Mouse (Mus musculus): ENCODE data around the gene Wdr90. TPM values are rescaled to one million over a fixed set of nuclear protein-coding genes. Genes with fewer than 3 reads are reported as not detected.
"Not testable (repeated sequence)": the region's sequence is repeated elsewhere in the genome, so short reads cannot be mapped to it uniquely, and the experiment has no call there.

Wdr90 gene
- total RNA-seq, 4 experiments from 2014 or later, result 1.4 to 2.1 (median 1.6) TPM

DNA sequence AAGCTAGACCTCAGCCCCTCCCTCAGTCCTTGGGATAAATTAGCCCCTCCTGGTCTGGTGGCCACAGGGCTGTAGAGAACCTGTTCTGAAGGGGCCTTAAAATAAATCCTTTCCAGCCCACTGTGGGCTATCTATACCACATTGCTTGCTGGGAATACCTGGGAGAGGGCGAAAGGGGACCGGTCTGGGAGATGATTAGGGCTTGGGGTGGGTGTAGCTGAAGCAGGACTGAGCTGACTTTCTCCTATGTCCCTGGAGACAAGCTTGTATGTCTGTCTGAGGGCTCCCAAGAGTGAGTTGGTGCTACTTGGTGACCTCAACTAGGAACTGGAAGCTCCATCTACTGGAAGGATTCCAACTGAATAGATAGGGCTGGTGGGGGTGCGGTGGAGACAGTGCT, 15.7 kb upstream of the Wdr90 start:
- DNase-seq (ENCODE audit: low spot score), result no peak

DNA sequence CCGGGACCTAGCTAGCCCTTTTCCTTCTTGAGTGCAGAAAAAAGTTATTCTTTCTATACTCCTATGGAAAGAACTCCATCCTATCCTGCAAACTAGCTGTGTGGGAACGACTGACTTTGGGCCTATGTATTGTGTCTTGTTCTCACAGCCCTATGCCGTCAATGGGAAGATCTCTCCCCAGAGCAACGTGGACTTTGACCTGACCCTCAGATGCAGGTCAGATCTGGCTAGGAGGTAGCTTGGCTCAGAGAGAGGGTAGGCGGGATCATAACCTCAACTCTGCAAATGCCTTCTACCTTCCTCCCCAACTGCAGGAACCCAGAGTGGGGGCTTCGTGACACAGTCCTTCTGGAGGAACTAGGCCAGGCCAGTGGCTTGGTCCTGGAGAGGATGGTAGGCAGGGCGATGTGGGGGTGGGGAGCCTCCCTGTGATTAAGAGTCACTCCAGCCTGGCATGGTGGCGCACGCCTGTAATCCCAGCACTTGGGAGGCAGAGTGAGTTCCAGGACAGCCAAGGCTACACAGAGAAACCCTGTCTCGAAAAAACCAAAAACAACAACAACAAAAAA, 15.1 kb upstream of the Wdr90 start:
- DNase-seq (ENCODE audit: low spot score), result no peak

DNA sequence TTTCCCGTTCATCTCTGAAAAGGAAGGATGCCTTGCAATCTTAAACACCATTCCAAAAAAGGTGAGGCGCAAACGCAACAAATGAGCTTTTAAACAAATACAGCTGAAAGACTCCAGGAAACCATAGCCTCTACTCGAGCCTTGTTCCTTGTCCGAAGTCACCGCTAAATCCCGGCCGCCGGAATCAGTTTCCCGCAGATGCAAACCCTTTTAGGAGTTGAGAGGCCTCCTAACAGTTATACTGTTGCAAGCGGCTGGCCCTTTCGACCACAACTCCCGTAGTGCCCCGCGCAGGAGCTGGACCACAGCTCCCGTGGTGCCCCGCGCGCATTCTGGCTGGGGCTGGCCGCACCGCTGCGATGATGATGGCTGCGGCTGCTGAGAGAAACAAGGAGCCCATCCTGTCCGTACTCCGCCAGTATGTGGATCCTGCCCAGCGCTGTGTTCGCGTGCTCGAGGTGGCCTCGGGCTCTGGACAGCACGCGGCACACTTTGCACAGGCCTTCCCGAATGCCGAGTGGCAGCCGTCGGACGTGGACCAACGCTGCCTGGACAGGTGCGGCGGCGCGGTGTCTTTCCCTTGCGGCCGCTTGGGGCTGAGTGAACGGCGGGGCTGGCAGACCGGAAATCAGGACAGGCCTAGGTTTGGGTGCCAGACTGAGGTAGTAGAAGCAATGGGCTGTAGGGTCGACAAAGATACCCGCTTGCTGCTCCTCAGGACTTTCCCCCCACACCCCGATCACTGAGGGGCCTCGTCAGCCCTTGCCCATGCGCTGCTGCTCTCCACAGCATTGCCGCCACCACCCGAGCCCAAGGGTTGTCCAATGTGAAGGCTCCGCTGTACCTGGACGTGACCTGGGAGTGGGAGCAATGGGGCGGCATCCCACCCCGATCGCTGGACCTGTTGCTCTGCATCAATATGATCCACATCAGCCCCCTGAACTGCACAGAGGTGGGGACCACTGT, 14.2 kb upstream of the Wdr90 start:
- DNase-seq (ENCODE audit: low spot score), result peak; percentile 88

DNA sequence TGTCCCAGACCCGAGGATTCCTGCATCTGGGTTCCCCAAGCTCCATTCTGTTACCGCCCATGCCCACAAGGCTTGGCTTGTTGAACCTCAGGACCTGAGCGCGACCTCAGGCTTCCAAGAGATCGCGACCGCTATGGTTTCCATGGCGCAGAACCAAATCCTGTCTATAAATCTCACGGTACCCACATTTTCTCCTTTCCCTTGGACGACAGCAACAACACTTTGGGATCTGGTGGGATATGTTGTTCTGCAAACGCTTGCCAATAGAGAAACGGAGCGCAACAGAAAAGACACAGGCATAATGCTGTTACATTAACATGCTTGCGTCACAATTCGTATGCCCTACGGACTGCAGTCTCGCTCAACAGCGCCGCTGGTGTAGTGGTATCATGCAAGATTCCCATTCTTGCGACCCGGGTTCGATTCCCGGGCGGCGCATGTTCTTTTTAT, 13.4 kb upstream of the Wdr90 start, which contains the start of gene Mettl26:
Gene Mettl26 (plus strand): TSS at position 354 of the 450 bp plus-strand sequence.
- peak; percentile 96 for DNase-seq (ENCODE audit: low spot score)

DNA sequence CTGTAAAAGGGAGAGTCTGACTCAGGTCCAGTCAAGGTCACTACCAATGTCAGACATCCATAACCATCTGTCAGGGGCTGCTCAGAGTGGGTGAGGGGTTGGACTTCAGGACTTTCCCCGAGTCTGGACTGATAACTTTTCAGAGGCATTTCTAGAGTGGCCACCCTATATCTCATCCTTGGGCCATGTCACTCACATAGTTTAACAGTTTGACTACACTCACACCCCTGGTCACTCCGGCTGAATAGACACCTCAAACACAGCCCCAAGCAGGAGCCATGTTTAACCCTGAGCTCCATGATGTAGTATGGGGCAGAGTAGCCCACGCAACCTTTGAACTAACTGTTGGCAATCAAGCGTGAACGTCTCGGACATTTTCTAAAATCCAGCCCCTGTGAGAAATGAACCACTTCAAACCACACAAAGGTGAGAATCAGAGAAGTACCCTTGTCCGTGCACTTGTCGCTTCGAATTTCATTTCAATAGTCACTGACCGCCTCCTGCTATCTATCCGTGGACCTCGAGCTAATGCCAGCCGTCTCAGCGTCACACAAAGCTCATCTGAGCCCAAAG, 12.9 kb upstream of the Wdr90 start:
- no peak for DNase-seq (ENCODE audit: low spot score)

DNA sequence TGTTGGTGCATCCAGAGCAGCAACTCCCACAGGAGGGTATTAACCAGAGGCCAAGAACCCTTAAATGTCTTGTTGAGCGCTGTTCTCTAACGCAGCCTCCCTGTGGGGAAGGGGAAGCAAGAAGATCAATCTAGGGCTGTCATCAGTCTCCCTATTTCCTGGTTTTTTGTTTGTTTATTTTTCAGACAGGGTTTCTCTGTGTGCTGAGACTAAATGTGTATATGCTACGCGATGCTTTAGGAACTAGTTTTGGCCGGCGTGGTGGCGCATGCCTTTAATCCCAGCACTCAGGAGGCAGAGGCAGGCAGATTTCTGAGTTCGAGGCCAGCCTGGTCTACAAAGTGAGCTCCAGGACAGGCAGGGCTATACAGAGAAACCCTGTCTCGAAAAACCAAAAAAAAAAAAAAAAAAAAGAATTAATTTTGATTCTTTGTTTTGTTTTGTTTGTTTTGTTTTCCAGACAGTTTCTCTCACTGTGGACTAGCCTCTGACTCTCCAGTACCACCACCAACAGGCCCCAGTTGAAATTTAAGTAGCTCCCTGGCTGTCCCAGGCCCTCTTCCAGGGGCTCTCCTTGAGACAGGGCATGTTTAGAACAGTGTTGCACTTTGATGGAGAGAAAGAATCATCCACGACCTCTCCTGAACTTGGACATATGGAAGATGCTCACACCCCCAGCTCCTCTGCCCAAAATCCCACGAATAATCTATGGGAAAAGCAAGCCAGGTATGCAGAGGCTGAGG, 12.3 kb upstream of the Wdr90 start:
- DNase-seq (ENCODE audit: low spot score), result no peak

DNA sequence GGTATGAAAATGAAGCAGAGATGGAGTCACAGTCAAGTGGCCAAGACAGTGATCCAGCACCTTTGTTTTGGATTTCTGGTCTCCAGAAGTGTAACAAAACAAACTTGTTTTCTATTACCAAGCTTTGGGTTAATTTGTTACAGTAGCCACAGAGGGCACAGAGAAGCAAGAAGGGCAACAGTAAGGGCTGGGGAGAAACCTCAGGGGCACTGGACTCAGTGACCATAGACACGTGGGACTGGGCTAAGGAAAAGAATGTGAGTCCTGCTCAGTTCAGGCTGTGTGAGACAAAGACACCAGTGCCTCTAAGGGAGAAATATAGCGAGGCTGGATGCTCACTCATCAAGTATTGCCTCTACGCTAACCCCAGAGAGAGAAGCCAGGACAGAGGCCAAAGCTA, 11.4 kb upstream of the Wdr90 start:
- no peak for DNase-seq (ENCODE audit: low spot score)

DNA sequence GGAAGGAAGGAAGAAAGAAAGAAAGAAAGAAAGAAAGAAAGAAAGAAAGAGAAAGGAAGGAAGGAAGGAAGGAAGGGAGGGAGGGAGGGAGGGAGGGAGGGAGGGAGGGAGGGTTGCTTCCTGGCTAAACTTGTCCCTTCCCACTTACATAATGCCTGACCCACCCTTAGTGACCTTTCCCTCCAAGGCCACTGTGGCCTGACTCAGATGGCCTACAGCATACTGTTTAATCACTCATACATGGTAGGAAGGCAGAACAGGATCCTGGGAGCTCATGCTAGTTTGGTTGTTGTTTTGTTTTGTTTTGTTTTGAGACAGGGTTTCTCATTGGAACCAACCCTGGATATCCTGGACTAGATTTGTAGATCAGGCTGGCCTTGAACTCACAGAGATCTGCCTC, 10.3 kb upstream of the Wdr90 start:
- DNase-seq (ENCODE audit: low spot score), result not testable (repeated sequence)

DNA sequence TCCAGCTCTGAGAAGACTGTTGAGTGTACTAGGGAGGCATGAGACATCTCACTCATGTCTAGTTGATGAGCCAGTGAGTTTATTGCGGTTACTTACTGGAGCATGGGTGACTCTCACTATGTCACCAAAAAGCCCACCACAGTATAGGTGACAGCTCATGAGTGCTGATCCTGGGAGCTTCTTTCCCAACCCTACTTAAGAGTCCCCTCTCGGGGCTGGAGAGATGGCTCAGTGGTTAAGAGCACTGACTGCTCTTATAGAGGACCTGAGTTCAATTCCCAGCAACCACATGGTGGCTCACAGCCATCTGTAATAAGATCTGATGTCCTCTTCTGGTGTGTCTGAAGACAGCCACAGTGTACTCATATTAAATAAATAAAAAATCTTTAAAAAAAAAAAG, 8.7 kb upstream of the Wdr90 start:
- no peak for DNase-seq (ENCODE audit: low spot score)

DNA sequence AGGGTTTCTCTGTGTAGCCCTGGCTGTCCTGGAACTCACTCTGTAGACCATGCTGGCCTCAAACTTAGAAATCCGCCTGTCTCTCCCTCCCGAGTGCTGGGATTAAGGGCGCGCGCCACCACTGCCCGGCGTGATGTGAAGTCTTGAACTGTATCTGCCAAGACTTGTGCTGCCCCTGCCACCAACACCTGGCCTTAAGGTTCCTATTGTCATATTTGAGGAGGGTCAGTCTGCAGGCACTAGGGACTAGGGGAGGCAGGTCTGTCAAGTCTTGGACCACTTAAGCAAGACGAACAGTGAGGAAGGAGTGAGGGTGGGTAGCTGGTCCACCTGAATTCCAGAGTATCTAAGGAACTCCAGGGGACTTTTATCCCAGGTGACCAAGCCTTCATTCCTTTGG, 8.2 kb upstream of the Wdr90 start:
- DNase-seq (ENCODE audit: low spot score), result no peak

DNA sequence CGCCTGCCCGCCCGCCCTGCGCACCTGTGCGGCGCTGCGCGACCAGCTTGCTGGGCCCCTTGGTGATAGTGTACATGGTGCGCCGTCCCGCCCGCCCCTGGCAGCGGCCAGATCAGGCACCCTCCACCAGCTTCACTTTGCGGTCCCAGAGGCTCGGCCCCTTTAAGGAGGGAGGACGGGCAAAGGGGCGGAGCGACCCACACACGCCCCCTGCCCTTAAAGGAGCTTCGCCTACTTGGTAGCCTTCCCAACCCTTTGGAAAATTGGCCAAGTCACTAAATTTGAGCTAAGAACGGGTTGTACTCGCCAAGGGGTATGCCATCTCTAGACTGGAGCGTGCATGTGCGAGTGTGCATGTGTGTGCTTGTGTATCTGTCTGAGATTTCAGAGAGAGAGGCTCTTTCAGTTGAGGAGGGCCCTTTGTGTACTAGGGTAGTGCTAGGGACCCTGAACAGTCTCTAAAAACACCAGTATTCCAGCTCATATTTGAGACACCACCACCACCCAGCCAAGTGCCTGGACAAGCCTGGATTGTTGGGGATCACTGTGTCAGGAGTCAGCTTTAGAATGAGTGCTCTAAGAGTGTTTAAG, 7.4 kb upstream of the Wdr90 start, which contains the start of gene Mcrip2:
Gene Mcrip2 (minus strand): TSS at position 164 of the 591 bp plus-strand sequence.
- peak; percentile 86 for DNase-seq (ENCODE audit: low spot score)

DNA sequence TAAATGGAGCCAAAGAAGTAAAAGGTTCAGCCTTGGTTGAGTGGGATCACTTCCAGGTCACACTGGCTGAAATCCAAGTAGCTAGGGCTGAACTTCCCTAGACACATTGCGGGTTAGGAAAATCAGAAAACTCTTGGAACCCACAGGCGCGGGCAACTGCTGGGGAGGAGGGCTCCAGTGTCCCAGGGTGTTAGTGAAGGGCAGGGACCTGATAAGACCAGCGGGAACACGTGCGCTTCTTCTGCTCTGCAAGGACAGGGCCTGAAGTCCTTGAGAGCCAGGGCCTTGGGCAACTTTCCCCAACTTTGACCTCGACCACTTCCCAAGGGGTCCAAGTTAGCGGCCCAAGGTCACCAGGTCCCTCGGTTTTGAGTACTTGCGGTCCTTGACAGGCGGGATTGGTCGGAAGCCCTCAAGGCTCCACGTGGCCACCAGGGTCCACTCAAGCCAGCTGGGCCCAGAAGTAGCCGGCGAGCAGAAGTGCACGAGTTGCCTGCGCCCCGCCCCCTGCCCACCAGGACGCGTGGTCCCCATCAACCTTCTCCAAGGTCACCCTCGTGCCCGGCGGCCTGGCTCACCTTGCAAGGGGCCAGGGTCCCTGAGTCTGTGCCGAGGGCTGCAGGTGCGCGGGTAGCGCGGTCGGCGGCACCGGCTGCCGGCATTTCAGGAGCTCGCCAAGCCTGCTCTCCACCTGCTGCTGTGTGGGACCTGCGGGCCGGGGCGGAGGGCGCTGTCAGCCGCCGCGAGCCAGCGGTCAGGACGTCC, 6.7 kb upstream of the Wdr90 start:
- peak; percentile 59 for DNase-seq (ENCODE audit: low spot score)

DNA sequence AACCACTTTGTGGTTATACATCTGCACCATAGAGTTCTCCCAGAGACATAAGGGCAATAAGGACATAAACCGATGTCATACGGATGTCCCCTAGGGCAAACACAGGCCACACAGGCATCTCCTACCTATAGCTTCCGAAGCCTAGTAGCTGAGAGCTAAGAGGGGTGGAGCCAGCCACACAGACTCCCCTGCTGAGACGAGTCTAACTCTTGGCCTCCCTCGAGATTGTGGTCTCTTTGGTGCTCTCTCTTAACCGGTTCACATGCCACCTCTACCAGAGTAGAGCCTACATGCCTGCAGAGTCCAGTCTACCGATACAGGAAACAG, 6.2 kb upstream of the Wdr90 start:
- DNase-seq (ENCODE audit: low spot score), result no peak

DNA sequence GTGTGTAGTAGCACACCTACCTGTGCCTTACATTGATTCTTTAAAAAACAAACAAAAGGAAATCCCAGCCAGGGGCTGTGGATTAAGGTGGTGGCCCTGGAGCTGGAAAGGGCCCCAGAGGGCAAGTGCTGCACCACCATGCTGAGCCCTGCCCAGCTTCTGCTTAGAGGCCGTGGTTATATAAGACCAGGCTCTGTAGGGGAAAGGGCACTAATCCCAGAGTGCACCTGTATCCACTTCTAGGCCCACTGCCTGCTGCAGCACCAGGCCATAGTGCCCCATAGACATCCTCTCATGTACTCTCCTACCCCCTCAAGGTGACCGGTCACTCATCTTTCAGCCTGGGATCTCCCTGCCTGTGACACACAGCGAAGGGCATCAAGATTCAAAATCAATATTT, 4.9 kb upstream of the Wdr90 start:
- DNase-seq (ENCODE audit: low spot score), result no peak

DNA sequence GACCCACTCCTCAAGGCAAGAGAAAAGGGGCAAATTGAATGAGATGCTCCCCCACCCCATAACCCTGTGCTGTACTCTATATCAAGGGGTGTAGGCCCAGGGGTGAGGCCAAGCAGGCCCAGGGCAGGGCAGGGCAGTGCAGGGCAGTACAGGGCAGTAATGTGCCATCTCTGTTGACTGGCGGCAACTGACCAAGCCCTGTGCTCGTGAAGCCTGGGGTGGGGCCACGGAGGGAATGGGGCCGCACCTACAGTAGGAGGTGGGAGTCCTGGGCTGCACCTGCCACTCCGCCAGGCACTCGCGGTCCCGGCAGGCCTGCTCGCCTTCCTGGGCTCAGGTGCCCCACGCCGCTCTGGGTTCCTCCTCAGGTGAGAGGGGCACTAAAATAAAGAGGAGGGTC, 4.0 kb upstream of the Wdr90 start:
- DNase-seq (ENCODE audit: low spot score), result no peak

DNA sequence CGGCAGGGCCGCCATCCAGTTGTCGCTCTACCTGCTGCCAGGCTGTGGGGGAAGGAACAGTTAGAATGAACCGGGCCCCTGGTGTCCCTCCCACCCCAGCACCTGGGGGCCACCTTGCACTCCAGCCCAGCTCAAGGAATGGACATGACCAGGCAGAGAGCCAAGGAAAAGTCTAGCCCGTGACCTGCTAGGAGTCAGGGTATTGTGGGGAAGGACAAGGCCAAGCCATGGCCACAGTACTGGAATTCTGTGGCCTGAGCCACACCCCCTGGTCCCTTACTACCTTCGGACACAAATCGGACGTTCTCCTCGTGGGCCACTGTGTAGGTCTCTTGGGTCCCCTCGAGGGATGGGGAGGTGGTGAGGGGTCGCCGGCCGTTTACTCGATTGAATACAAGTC, 3.0 kb upstream of the Wdr90 start:
- DNase-seq (ENCODE audit: low spot score), result no peak

DNA sequence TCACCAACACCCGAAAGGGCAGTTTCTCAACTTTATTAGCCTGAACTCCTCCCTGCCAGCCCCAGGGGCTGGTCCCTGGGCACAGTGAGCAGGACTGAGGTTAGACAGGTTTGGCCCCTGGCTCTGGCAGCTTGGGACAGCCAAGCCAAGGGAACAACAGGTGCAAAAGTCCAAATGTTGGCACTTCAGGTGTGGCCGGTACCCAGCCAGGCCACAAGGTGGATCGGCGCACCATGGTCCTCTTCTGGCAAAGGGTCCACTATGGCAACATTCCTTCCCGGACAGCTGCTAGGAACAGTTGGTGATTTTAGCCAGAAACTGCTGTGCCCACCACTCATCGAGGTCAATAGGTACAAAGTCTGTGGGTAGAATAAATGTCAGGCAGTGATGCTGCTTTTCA, 2.4 kb upstream of the Wdr90 start:
- DNase-seq (ENCODE audit: low spot score), result no peak

DNA sequence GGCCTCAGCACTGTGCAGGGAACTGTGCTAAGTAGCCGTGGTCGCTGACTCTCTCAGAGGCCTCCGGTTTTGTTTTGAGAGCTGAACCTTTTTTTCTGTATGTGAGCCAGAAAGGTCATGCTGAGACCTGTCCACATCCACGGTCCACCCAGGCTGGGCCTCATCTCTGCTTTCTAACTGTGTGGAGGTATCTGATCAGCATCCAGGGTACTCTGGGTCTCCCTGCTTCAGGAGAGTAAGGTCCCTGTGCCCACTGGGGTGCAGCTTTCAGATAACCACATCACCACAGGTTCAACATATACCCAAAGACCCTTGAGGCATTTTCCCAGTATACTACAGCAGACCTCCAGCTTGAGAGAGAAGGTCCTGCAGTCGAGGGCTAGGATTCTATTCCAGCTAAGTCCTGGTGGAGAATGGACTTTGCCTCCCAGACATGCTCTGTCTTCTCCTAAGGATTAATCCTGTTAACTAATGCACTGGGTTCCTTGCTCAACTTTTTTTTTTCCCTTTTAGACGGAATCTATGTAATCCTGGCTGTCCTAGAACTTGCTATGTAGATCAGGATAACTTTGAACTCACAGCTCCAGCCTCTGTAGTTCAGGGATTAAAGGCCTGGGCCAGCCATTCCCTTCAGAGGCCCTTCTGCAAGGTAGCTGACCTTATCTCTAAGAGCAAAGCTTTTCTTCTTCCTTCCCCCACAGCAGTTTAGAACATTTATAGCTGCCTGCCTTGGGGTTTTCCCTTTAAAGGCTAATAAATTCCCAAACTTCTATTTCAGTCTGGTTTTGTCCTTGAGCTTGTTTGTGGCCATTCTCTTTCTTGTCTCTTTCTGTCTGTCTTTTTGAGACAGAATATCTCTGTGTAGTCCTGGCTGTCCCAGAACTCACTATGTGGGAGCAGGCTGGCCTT, 657 bp upstream of the Wdr90 start:
- DNase-seq (ENCODE audit: low spot score), result no peak

DNA sequence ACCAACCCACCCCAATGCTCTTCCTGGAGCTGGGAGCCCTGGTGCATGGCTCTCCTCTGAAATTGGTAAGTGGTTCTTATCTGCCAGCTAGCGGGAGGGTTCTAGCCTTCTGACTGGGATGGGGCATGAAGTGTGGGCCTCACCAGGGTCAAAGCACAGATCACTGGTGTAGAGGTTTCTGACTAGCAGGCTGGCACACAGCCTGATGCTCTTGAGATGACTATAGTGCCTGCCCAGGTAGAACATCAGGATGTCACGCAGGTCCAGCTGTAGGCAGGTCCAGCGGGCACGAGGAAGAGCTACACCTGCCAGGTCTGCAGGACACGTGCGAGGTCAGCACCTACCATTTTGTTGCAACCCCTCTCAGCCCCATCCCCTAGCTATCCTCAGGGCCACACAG, 1.1 kb downstream of the Wdr90 start:
- no peak for DNase-seq (ENCODE audit: low spot score)

DNA sequence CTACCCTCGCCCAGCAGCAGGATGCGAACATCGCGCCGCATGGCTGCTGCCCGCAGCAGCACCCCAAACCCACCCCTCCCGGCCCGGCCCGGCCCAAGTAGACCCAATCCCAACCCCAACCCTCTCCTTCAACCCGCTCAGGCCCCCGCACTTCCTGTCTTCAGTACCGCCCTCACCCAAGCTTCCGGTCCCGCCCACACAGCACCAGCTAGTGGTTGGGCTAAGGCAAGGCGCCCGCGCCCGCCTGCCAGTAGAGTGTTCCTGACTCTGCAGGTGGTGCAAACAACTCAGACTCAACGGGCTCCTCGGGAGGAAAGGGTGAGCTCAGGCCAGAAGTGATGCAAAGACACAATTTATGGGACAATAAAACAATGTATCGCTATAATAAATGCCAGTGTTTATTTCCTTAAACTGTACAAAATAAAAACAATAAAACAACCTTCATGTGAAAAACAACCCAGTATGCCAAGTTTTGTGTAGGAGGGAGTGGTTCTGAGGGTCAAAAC, 16.9 kb downstream of the Wdr90 start, which contains the start of gene Rhot2:
Gene Rhot2 (minus strand): TSS at position 456 of the 506 bp plus-strand sequence.
- peak; percentile 94 for DNase-seq (ENCODE audit: low spot score)

Measured in heart, adult 8-10 months (tissue).